Mouse (Mus musculus): ENCODE results near the gene Prtg.

DNA sequence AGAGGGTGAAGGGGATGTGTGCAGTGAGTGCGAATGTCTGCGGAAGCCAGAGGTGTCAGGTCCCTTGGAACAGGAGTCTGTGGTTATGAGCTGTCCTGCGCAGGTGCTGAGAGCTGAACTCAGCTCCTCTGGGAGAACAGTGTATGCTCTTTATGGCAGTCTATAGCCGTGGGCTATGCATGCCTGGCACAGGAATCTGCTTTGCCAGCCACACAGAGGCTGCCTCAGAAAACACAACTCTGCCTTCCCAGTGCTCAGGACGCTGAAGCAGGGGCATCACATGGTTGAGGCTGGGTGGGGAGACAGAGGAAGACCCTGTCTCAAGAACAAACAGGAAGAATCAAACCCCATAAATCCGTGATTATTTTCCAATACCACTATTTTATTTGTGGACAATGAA is 60.8 kb downstream of the Prtg start:
- TF ChIP-seq CTCF (IDR thresholded peaks at IDR 0.05; ENCODE audit: low read depth) (no peak), EP300 (optimal IDR thresholded peaks at IDR 0.05) (no peak)

Measured in stomach, postnatal 0 days (tissue).